Mouse (Mus musculus): Measurements from ENCODE around the gene Tfam.
A peak's percentile ranks its signal among the peaks of the same experiment; 100 is the strongest.

The Tfam gene

DNA sequence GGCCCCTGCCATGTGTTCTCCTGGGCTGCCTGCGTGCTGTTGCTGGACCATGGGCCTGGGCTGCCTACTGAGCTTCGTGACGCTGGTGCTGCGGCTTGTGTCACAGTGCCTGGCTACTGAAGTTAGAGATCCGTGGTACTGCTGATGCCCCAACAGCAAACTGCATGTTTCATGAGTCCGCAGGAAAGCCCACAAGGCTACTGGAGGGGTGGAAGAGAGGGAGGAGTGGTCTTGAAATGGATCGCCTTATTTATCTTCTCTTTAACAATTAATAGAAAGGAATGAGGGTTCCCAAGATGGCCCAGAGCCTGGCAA, at the start of gene Tfam:
Gene Tfam, minus strand, starts transcription at position 41 of the 315 bp plus-strand sequence.
- no peak for DNase-seq (ENCODE audit: low read depth)

DNA sequence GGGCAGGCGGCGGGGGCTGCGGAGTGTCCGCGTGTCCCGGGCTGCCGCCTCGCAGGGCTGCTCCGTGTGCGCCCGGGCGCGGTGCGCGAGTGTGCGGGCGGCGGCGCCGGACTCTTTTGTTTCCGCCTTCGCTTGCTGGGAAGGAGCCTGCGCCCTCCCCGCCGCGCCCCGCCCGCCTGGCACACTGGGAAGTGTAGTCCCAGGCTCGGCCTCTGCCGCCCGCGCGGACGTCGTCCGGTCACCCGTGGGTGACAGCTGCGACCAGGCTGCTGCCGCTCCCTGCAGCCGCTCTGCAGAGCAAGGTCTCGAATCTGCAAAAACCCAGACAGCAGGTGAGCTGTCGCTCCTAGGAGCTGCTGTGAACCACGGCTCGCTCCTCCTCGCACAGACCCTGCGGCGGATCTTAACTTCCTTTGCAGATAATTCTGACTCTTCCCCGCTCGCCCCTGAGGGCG, 47.1 kb upstream of the Tfam start, which contains the start of gene Ube2d1:
Gene Ube2d1, minus strand, starts transcription at position 137 of the 455 bp plus-strand sequence.
- DNase-seq (ENCODE audit: low read depth): peak; percentile 74

DNA sequence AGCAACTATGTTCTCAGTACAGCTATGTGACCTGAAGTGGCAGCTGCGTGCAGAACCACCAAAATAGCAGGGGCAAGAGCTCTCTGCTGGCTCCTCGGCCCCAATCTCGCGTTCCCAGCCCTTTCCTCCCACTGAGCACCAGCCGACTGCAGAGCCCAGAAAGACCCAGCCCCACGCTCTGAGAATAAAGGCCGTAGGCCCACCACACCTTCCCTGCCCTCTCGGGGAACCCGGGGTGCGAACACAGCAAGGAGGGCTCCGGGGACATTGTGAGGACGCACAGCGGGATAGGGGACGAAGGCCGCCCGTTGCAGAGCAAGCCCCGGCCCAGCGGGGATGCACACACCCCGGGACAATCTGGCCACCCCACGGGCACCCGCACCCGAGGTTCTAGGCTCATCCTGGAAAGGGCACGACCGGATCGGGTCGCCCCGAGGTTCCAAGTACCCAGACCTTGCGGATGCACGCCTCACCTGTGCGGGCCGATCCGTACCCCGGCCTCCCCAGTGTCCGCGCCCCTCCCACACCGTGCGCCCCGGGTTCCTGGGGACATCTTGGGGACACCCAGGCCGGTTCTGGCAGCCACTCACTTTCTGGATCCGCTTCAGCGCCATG, 46.5 kb upstream of the Tfam start:
- DNase-seq (ENCODE audit: low read depth): peak; percentile 23

DNA sequence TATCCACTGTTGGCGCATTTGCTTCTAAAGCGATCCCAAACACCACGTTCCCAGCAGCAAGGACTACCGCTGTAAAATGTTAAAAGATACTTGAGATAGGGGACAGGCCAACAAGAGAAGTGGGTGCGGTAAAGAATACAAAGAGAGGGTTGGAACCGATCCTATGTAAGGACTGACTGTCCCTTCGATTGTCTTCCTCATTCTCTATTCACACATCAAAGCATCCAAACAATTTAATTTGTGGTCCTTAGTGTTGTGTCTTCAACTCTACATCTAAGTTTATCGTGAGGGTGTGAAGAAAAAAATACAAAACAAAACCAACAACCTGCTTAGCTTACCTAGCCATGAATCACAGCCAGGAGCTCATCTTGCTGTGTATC, 46.0 kb upstream of the Tfam start:
- no peak for DNase-seq (ENCODE audit: low read depth)

DNA sequence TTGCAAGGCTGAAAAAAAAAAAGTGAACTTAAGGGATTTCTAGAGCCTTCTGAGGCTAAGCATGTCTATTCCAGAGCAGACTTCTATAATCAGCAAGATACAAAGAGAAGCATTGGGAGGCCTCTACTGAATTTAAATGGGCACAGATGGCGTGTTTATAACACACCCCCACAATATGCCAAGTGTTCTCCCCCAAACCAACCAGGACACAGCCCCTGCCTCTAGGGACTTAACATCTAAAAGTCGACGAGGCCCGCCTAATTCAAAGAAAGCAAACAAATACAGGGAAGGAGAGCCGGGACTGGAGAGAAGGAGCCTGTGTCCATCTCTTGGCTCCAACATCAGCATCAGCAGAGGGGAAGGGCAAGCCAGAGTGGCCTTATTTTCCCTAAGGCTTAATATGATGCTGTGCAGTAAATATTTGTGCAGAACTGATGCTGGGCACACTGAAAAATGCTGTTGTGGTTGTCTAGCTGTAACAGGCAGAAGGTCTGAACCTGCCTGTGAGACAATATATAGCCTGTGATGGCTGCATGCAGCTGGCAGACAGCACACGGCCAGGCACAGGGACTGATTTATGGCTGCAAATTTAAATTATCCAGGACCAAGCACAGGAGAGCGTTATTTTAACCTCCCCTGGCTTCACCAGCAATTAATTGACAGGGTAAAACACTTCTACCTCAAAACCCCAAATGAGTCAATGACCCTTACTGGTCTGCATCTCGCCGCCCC, 35.1 kb upstream of the Tfam start:
- DNase-seq (ENCODE audit: low read depth): no peak

DNA sequence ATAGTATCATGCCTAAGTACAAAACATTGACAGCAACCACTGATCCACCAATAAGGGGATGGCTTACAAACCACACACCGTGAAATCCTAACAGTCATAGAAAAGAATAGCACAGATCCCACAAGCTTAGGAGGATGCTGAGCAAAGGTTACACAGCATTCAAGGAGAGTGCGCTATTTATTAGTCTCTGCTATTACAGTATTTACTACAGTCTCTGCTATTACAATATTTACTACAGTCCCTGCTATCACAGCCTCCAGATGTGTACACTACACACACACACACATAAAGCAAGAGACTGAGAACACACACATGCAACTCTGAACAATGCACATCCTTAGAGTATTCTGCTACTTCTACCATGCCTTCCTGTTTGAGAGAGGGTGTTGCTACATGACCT, 29.9 kb upstream of the Tfam start:
- no peak for DNase-seq (ENCODE audit: low read depth)

DNA sequence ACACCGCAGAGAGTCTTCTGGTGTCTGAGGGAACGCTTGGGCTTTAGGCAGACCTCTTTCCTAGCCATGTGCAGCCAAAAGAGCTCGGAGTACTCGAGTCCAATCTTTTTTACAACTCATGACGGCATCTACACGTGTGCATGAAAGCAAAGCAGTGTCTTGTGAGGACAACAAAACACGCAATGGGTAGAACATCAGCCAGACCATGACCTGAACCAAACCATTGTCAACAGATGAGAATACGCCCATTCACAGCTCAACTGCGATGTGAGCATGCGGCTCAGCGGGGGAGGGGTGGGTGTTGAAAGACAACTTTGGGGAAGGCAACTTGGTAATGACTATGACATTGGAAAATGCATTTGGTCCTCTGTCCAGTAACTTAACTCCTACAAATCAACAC, 29.4 kb upstream of the Tfam start:
- no peak for DNase-seq (ENCODE audit: low read depth)

DNA sequence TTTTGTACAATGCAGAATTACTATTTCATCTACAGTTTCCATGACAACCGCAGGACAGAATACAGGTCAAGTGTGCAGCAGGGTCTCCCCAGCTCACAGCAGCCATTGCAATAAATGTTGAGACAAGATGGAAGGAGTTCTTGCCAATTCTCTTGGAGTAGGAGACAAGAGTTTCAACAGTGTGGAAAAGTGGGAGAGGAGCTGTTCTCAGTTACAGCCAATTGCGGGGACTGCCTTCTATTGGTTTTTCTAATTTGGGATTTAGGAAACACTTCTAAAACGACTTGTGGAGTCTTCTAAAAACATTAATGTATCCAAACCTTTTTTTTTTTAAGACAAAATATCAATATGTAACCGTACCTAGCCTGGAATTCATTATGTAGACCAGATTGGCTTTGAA, 27.0 kb upstream of the Tfam start:
- DNase-seq (ENCODE audit: low read depth): no peak

DNA sequence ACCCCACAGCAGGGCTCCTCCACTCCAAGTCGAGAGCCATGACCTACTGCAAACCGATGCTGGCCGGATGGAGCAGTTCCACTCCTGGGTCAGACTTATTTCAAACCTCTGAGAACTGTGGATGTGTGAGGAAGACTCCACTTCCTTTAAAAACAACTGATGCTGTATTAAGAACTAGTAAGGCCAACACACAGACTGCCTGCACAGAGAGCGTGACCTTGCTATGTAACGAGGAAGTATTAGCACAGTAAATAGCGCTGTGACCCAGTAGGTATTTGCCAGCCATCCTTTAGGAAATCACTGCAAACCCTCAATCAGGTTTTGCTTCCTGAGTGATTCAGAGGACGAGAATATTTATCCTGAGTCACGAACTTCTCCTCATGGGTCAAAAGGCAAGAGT, 23.6 kb upstream of the Tfam start:
- DNase-seq (ENCODE audit: low read depth): no peak

DNA sequence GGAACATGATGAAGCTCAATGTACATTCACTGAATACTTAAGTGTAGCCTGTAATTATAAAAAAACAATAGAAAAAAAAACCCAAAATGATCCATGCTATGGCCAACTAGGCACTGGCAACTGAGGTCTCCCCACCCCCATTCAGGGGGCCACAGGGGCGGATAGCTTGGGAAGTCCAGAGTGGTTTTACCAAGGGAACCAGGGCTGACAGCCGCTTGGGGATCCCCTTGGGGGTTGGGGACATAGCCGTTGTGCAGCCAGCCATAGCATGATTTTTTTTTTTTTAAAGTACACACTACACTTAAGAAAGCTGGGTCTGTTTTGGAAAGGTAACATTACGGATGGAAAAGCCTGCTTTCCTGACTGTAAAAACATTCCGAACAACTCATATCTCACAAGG, 20.9 kb upstream of the Tfam start:
- no peak for DNase-seq (ENCODE audit: low read depth)

DNA sequence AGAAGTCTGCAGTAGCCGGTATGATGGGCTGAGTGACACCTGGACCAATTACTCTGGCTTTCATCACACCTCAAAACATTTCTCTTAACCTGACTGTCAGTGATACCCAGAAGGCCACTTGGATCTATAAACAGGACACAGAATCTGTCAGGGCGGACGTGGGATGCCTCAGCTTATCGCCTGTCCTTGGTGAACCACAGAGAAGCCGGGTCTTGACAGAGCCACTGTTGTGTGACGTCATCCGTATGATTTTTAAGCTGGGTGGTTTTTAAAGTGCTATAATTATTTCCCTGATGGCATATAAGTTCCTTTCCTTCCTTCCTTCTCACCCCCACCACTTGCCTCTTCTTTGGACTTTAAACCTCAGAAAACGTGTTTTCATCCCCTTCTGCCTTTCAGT, 20.4 kb upstream of the Tfam start:
- no peak for DNase-seq (ENCODE audit: low read depth)

DNA sequence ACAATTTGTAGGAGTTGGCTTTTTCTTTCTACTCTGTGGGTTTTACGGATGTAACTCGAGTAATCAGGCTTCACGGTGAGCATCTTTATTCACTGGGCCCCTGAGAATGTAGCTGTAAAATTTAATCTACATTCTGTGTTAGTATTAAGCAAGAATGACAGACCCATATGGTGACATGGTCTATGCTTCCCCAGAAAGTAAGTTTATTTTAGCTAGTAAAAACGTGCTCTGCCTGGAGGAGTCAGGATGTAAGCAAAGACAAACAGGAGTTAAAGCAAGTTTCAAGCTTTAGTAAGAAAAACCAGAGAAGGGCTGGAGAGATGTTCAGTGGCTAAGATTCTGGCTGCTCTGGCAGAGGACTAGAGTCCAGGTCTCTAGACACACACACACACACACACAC, 15.1 kb upstream of the Tfam start:
- DNase-seq (ENCODE audit: low read depth): no peak

DNA sequence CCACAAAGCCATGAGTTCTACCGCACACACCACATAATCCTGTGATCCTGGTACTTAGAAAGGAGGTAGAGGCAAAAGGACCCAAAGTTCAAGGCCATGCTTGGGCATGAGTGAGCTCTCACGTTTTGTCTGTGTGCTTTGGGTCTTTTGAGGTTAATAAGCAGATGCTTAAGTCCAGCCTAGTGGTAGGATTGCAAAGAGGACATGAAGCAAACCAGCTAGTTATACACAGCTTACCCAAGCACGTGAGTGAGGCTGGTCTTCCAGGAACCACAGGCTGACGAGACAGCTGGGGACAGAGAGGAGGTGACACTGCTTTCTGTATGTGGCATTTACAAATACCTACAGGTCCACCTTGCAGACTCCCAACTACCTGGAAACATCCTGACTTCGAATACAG, 14.3 kb upstream of the Tfam start:
- DNase-seq (ENCODE audit: low read depth): no peak

DNA sequence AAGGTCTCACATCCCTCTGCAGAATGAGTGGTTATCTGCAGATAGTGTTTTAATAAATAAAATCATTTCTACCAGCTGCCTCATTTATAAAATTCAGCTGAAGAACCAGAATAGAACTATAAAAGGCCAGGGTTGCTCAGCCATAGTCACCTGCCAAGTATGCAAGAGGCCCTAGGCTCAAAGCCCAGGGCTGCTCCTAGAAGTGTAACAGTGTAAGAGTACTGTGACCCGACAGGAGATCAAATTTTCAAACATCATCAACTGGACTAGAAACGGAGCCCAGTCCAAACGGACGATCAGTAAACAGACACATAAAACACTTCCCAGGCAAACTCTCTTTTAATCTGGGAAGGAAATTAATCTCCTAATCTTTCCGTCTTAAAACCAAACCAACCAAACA, 13.8 kb upstream of the Tfam start:
- no peak for DNase-seq (ENCODE audit: low read depth)

DNA sequence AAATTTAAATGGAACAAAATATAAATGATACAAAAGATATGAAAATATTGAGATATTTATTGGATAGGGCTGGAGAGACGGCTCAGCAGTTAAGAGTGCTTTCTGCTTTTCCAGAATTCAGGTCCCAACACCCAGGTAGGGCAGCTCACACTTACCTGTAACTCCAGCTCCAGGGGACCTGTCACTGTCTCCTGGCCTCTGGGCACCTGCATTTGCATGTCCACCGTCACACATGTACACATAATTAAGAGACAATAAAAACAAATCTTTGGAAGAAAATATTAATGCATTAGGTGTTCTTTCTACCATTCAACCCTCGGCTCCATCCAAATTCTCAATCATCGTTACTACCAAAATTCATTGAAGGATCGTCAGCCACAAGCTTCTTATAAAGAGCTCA, 13.2 kb upstream of the Tfam start:
- no peak for DNase-seq (ENCODE audit: low read depth)

DNA sequence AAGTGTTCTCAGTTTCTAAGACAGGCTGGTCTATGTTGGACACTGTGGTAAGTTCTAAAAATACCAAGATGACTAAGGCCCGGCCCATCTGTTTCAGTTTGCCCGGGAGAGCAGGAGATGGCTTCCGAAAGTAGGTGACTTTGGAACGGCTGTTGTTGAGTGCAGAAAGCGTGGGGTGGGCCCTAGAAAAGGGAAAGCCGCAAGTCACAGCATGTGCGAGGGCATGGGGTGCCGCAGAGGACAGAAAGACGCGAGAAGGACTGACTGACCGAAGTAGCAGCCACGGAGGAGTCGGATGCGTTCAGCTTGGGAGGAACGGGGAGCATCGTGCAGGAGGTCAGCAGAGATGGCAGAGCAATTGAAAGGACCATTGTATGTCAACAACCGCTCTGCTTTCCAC, 12.4 kb upstream of the Tfam start:
- no peak for DNase-seq (ENCODE audit: low read depth)

DNA sequence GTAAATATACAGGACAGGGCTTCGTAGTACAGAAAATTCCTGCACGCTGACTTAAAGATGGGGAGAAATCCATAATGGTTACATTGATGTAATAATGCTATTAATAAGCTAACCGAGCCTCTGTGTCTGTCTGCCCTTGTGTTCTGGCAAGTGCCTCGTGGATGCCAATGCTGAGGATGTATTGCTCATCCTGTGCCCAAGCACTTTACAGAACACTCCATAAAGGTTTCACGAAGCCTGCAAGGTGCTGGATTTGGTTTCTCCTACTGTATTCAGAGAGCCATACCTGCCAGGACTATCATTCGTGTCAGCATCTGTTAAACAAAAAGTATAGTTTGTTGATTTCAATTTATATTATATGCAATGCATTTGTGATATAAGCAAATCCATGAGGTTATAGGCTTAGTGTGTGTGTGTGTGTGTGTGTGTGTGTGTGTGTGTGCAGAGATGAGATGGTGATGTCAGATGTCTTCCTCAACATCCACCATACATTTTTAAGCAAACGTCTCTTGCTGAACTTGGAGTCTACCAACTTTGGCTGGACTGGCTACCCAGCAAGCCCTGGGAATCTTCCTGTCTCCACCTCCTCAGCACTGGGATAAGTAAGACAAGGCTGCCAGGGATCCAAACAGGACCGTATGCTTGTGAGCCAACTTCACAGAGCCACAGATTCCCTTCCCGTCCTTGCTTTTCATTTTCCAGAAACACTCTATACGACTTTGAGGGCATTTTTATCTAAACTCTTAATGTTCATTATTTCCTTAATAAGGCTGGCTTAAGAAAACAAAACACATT, 11.2 kb upstream of the Tfam start:
- no peak for DNase-seq (ENCODE audit: low read depth)

DNA sequence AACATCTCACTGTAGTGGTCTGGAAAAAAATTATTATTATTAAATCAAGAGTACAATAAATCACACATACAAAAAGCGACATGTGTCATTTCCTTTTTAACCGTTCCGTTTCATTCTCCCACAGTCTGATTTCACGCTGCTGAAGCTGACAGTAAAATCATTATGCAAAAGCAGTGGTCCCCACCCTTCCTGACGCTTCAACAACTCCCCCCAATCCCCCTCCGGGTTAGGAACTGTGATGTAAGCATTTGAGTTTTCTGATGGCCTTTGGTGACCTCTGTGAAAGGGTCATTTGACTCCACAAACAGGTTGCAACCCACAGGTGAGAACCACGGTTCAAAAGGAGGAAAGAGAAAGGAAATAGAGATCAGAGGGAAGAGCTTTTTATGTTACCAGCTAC, 8.9 kb upstream of the Tfam start:
- peak; percentile 52 for DNase-seq (ENCODE audit: low read depth)

DNA sequence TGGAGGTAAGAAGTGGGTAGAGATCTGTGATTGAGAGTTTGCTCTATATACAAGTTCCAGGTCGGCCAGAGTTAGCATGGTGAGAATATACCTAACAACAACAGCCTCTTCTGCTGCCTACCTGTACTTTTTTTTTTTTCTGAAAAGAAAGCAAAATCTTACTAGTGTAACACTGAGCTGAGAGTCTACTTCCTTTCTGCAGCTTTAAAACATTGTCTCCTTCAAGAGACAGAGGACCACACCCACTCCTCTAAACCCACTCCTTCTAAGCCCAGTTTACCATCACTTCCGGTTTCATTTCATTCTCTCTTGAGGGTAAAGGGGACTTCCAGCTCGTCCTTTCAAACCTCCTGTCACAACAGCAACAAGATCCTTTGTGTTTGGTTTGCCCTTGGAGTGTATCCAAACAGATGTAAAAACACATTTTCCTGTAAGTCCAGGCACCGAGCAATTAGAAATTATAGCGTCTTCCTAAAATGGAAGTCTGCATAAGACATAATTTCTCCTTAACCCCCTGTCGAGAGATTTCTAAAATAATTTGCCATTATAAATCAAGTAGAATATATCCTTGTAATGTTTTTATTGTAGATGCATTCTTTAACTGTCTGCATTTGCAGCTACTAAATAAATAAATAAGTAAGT, 1.5 kb upstream of the Tfam start:
- peak; percentile 89 for DNase-seq (ENCODE audit: low read depth)

DNA sequence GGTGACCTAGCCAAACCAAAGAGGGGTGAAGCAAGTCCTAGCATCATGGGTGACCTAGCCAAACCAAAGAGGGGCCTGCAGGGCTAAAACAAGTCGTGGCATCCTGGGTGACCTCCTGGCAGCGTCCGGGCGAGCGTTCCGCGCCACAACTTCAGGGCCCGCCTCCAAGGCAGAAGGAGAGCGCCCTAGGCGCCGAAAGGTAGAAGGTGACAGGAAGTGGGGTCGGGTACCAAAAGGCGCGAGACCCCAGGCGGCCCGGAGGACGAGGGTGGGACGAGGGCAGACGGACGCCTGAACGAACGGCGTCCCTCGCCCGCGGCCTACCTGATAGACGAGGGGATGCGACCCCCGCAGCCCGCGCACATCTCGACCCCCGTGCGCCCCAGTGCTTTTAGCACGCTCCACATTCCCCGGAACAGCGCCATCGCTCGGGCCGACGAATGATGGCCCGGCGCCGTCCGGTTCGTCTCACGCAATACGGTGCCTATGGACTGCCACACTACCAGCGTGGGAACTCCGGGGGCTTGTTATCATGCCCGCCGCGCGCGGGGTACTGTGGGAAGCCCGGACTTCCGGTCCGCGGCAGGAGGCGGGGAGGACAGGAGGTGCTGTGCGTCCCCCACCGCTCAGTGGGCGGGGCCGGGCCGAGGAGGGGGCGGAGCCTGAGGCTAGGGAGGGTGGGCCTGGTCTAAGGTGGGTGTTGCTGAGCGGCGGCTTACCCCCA, 402 bp downstream of the Tfam start:
- DNase-seq (ENCODE audit: low read depth): peak; percentile 95

DNA sequence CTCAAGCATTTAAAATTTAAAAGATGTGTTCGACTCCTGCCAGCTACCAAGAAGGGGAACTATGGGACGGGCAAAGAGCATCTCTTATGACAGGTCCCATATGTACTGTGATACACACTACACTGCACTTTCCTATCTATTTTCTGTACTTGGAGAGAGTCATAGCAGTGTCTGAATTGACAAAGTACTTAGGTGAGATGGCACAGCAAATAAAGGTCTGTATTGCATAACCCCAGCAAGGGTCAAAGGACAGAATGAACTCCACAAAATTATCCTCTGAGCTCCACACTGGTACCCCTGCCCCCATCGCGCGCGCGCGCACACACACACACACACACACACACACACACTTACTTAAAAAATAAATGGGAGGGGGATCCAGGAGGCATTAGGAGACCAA, 4.0 kb downstream of the Tfam start:
- DNase-seq (ENCODE audit: low read depth): no peak

DNA sequence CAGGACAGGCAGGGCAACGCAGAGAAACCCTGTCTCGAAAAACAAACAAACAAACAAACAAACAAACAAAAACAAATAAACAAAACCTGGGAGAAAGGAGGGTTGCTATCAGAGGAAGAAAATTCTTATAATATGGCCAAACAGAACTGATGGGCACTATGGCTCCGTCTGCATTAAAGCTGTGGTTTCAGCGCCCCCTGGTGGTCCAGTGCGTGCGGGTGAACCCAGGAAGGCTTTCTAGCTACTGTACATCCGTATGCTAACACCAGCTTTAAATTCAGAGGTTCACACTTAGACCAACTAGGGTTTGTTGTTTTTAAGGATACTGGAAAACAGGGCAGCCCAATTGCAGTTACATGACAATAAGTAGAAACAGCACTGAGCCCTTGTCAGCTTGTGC, 12.2 kb downstream of the Tfam start:
- DNase-seq (ENCODE audit: low read depth): peak; percentile 78

Measured in naive thymus-derived CD4-positive, alpha-beta T cell, adult 2 months (primary cell).